Mouse (Mus musculus) ES-Bruce4 (cell line): ENCODE measurements around the gene Gpr135.

Source experiments
- CTCF ChIP-seq: IDR thresholded peaks from one replicate; pipeline ENCODE4 v1.8.1; 2011; ENCODE audit warnings: low read depth, low read length
- EP300 ChIP-seq: IDR thresholded peaks from 2 replicates; pipeline ENCODE4 v1.6.1; 2011; ENCODE audit warnings: low read depth, low read length; ENCODE audit not compliant: insufficient read depth
- POLR2A ChIP-seq: IDR thresholded peaks from one replicate; pipeline ENCODE4 v1.8.1; 2011; ENCODE audit warnings: low read length; ENCODE audit not compliant: insufficient read depth

DNA sequence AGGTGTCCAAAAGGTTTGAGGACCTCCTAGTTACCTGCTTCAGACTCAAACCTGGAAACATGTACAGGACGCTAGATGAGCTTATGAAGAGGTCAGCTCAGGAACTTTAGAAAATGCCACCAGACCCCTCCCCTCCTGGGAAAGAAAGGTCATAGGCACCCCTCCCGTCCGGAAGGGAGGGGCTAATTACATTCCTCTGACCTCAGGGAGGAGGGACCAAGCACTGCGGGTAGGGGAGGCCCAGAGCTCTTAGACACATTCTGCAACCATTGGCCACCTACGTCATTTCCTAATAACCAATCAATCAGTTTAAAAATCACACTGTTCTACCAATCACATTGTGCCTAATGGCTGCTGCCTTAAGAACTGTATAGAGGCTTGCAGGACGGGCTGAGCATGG is 18.4 kb downstream of the Gpr135 start:
- no peak for TF ChIP-seq CTCF
- TF ChIP-seq EP300, result no peak
- no peak for TF ChIP-seq POLR2A
